Mouse (Mus musculus) skeletal muscle tissue, adult 2 months (tissue): ENCODE measurements around the gene Krtap4-8.
"Not testable (repeated sequence)": the region's sequence is repeated elsewhere in the genome, so short reads cannot be mapped to it uniquely, and the experiment has no call there.

Experiments
- DNase-seq: peaks from one replicate; pipeline ENCODE4 v3.0.0-alpha.2; 2012; ENCODE audit warnings: low read depth, low spot score

The Krtap4-8 gene

DNA sequence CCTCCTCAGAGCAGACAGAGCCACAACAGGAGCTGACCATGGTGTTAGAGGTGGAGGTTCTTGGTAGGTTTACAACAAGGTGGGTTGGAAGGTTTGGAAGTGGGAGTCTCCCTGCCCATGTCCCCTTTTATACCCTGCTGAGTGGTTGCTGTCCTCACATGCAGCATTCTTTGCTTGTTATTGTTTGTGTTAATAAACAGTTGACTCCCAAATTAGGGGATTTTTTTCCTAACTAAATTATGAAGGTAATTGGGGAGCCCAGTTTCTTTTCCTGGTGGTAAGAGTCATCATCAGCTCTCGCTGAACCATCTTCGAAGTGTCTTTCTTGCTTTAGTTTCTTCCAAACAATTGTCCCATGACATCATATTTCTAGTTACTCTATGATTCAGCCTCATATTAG is at the start of gene Krtap4-8:
Gene Krtap4-8 (minus strand): TSS at position 101 of the 400 bp plus-strand sequence.
- DNase-seq: no peak

DNA sequence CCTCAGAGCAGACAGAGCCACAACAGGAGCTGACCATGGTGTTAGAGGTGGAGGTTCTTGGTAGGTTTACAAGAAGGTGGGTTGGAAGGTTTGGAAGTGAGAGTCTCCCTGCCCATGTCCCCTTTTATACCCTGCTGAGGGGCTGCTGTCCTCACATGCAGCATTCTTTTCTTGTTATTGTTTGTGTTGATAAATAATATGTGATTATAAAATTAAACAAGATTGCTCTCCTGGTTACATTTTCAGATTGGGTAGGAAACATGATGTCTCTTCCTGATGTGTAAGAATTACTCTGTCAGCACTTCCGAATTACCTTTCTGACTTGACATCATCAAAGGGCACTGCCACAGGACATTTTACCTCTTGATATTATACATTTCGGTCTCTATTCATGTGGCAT is 35.1 kb upstream of the Krtap4-8 start, which contains the start of gene Gm11564:
Gene Gm11564 (minus strand): TSS at position 101 of the 400 bp plus-strand sequence.
- DNase-seq: not testable (repeated sequence)

DNA sequence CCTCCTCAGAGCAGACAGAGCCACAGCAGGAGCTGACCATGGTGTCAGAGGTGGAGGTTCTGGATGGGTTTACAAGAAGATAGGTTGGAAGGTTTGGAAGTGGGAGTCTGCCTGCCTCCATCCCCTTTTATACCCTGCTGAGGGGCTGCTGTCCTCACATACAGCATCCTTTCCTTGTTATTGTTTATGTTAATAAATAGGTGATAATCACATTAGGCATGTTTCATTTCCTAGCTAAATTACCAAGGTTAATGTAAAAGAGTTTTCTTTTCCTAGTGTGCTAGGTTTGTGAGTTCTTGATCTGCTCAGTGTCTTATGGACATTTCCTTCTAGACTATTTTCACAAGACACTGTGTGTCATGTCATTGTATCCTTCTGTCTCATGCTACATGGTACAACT is 29.3 kb upstream of the Krtap4-8 start, which contains the start of gene Krtap4-13:
Gene Krtap4-13 (minus strand): TSS at position 101 of the 400 bp plus-strand sequence.
- not testable (repeated sequence) for DNase-seq

DNA sequence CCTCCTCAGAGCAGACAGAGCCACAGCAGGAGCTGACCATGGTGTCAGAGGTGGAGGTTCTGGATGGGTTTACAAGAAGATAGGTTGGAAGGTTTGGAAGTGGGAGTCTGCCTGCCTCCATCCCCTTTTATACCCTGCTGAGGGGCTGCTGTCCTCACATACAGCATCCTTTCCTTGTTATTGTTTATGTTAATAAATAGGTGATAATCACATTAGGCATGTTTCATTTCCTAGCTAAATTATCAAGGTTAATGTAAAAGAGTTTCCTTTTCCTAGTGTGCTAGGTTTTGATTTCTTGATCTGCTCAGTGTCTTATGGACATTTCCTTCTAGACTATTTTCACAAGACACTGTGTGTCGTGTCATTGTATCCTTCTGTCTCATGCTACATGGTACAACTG is 23.8 kb upstream of the Krtap4-8 start, which contains the start of gene Gm11554:
Gene Gm11554 (minus strand): TSS at position 101 of the 400 bp plus-strand sequence.
- DNase-seq: not testable (repeated sequence)

DNA sequence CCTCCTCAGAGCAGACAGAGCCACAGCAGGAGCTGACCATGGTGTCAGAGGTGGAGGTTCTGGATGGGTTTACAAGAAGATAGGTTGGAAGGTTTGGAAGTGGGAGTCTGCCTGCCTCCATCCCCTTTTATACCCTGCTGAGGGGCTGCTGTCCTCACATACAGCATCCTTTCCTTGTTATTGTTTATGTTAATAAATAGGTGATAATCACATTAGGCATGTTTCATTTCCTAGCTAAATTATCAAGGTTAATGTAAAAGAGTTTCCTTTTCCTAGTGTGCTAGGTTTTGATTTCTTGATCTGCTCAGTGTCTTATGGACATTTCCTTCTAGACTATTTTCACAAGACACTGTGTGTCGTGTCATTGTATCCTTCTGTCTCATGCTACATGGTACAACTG is 18.3 kb upstream of the Krtap4-8 start, which contains the start of gene Gm11569:
Gene Gm11569 (minus strand): TSS at position 101 of the 400 bp plus-strand sequence.
- DNase-seq: not testable (repeated sequence)

DNA sequence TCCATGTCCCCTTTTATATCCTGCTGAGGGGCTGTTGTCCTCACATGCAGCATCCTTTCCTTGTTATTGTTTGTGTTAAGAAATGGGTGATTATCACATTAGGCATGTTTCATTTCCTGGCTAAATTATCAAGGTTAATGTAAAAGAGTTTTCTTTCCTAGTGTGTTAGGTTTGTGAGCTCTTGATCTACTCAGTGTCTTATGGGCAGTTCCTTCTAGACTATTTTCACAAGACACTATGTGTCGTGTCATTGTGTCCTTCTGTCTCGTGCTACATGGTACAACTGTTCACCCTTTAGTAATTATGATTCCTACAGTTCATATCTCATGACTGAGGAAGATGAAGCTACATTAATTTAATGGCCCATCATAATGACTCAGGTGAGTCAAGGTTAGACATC is 12.9 kb upstream of the Krtap4-8 start, which contains the start of gene Gm11596:
Gene Gm11596 (minus strand): TSS at position 101 of the 400 bp plus-strand sequence.
- DNase-seq: no peak

DNA sequence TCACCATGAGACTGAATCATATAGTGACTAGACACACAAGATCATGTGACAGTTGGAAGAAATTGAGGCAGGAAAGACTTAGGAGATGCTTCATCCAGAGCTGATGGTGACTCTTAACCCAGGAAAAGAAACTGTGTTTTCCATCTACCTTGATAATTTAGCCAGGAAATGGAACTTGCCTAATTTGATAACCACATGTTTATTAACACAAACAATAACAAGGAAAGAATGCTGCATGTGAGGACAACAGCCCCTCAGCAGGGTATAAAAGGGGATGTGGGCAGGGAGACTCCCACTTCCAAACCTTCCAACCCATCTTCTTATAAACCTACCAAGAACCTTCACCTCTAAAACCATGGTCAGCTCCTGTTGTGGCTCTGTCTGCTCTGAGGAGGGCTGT is 4.4 kb upstream of the Krtap4-8 start, which contains the start of gene Krtap4-9:
Gene Krtap4-9 (plus strand): TSS at position 301 of the 400 bp plus-strand sequence.
- not testable (repeated sequence) for DNase-seq

DNA sequence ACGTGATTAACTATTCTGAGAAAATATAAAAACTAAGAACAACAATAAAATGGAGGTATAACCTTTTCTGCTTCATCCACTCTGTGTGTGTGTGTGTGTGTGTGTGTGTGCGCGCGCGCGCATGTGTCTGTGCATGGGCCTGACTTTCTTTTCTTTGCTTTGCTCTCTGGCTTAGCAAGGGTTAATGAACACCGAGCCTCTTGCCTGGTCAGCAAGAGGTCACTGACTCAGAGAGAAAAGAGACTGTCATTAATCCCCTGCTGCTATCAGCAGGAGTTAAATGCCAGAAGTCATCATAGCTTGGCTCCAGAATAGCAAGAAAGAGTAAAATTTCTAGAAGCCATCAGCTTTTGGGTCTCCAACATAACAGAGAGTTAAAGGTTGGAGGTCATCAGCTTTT is 2.1 kb downstream of the Krtap4-8 start:
- no peak for DNase-seq

DNA sequence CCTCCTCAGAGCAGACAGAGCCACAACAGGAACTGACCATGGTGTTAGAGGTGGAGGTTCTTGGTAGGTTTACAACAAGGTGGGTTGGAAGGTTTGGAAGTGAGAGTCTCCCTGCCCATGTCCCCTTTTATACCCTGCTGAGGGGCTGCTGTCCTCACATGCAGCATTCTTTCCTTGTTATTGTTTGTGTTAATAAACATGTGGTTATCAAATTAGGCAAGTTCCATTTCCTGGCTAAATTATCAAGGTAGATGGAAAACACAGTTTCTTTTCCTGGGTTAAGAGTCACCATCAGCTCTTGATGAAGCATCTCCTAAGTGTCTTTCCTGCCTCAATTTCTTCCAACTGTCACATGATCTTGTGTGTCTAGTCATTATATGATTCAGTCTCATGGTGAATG is 7.7 kb downstream of the Krtap4-8 start, which contains the start of gene Gm11595:
Gene Gm11595 (minus strand): TSS at position 101 of the 400 bp plus-strand sequence.
- DNase-seq: not testable (repeated sequence)

DNA sequence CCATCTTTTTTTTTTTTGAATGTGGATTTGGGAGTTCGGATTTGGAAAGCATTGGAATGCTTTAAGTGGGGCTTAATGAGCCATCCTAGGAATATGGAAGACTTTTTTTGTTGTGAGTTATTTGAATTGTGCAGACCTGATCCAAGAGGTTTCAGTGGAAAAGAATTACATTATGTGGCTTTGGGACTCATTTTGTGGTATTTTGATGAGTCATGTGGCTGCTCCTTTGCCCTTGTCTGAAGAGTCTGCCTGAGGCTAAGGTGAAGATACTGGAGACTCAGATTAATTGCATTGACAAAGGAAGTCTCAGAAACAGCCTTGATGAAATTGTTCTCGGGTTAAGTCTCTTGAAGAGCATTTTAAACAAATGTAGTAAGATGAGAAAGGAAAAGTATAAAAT is 12.1 kb downstream of the Krtap4-8 start:
- DNase-seq: no peak

DNA sequence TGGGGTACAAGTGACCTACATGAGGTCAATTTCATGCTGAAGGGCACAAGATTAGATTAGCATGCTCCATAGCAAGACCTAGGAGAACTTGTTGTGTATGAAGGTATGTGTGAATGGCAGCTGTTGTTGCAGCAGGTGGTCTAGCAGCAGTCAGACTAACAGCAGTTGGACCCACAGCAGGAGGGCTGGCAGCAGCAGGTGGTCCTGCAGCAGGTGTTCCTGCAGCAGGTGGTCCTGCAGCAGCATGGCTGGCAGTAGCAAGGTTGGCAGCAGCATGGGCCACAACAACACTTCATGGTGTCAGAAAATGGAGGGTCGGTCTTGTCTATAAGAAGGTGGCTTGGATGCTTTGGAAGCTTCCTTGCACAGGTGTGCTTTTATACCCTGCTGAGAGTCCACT is 21.6 kb downstream of the Krtap4-8 start:
- DNase-seq: no peak

DNA sequence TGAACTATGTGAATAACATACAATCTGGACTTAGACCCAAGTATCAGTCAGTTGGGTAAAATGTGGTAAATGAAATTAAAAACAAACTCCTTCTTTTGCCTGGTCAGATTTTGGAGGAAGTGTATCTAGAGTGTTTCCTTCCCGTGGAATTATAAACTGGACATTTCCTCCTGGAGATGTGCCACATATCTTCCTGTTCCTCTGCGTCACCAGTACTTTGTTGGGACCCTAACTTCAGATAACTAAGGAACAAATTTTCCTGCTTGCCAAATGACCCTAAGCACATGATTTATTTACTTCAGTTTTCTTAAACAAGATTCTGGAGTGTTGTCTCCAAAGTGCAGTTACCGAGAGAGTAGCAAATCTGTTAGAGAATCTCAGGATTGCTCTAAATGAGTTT is 36.5 kb downstream of the Krtap4-8 start:
- no peak for DNase-seq

DNA sequence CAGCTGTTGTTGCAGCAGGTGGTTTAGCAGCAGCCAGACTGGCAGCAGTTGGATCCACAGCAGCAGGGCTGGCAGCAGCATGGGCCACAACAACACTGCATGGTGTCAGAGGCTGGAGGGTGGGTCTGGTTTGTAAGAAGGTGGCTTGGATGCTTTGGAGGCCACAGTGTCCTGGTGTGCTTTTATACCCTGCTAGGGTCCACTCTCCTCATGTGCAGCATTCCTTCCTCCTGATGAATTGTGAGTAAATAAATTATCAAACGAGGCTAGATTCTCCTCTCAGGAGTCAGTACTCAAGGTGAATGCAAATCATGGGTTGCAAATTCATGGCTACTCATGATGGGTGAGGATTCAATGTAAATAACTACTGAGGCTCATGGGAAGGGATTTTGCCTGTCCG is 46.3 kb downstream of the Krtap4-8 start, which contains the start of gene Gm14180:
Gene Gm14180 (minus strand): TSS at position 101 of the 400 bp plus-strand sequence.
- DNase-seq: no peak
